Mouse (Mus musculus) kidney, adult 2 months (tissue): ENCODE measurements around the gene Prss53. TPM values are rescaled to one million over a fixed set of nuclear protein-coding genes. Genes with fewer than 3 reads are reported as not detected.

Source experiments
- DNase-seq: peaks from one replicate; pipeline ENCODE4 v3.0.0; 2021
- H3K27ac ChIP-seq: fragments of 200-500 bp; 2 replicates; pipeline ENCODE4 v1.5.1; 2012; ENCODE audit warnings: low read depth, low read length, control low read depth, inconsistent platforms; ENCODE audit not compliant: insufficient read depth
- H3K27me3 ChIP-seq: fragments of 200-500 bp; replicated peaks from 2 replicates; pipeline ENCODE4 v1.6.1; 2012; ENCODE audit warnings: mild to moderate bottlenecking, moderate library complexity, low read length, inconsistent platforms; ENCODE audit not compliant: control insufficient read depth, insufficient read depth
- H3K36me3 ChIP-seq: fragments of 200-500 bp; 2 replicates; pipeline ENCODE4 v1.6.1; 2012; ENCODE audit warnings: mild to moderate bottlenecking, moderate library complexity, low read length, inconsistent platforms; ENCODE audit not compliant: control insufficient read depth, insufficient read depth
- H3K4me1 ChIP-seq: fragments of 200-500 bp; 2 replicates; pipeline ENCODE4 v1.6.1; 2011; ENCODE audit warnings: low read length; ENCODE audit not compliant: control insufficient read depth, insufficient read depth
- H3K4me3 ChIP-seq: fragments of 200-500 bp; 2 replicates; pipeline ENCODE4 v1.5.1; 2011; ENCODE audit warnings: mild to moderate bottlenecking, low read depth, low read length, control low read depth; ENCODE audit not compliant: insufficient read depth
- CTCF ChIP-seq: fragments of 200-500 bp; conservative IDR thresholded peaks from 2 replicates; pipeline ENCODE4 v1.5.1; 2011; ENCODE audit warnings: low read depth, mild to moderate bottlenecking, control low read depth, low read length, moderate library complexity, mixed read lengths; ENCODE audit not compliant: insufficient read depth, insufficient read length
- POLR2A ChIP-seq: fragments of 200-500 bp; IDR thresholded peaks from one replicate; pipeline ENCODE4 v1.6.1; 2011; ENCODE audit warnings: low read depth, low read length, control low read depth
- WGBS: fragments of 180-500 bp; shearing (Covaris S2); methylation state at CpG from one replicate; pipeline ENCODE4 v1.1.7; 2018; 5-methylcytosine and 5-hydroxymethylcytosine counted together
- polyA plus RNA-seq: library from polyadenylated mRNA; depleted of rRNA; stranded (reverse); fragments of >200 nt; gene quantifications from 2 replicates; pipeline ENCODE4 v1.2.3, GENCODE M21; 2012

Prss53 gene
- polyA plus RNA-seq, 1 experiment: 5.1 TPM

- Histone ChIP-seq H3K4me3 (peak within 1 kb of the TSS; percentile 81), H3K27me3 (no peaks in the 10 kb centered on the region), H3K36me3 (peaks cover 1% of the 10 kb centered on the region; the same call in 1 of the 2 replicates), H3K4me1 (peaks cover 5% of the 10 kb centered on the region; the same call in 1 of the 2 replicates), H3K27ac (peak within 1 kb of the TSS; percentile 98)
- under 1% methylated on average over 40 of the region's 40 CpGs for WGBS
- peak; percentile 96 for DNase-seq
- TF ChIP-seq CTCF: no peak
- TF ChIP-seq POLR2A: peak; percentile 75
Measured at GRCm38 (mm10) chr7:127912190-127912871, 21.6 kb upstream of the Prss53 start, which contains the start of gene Kat8. Gene Kat8 (plus strand): TSS chr7:127912516.

GRCm38 (mm10) chr7:127908656-127909055 is 17.9 kb upstream of the Prss53 start:
- H3K36me3 ChIP-seq: peaks cover 1% of the 10 kb centered on the region; the same call in 1 of the 2 replicates
- H3K4me3 ChIP-seq: no peak overlapping the region
- H3K27ac ChIP-seq: peak overlapping the region; percentile 35; the same call in 1 of the 2 replicates
- TF ChIP-seq POLR2A (no peak), CTCF (no peak)
- 55% methylated on average over 4 of the region's 4 CpGs for WGBS
- H3K4me1 ChIP-seq: peaks cover 5% of the 10 kb centered on the region; the same call in 1 of the 2 replicates
- H3K27me3 ChIP-seq: no peaks in the 10 kb centered on the region
- peak; percentile 49 for DNase-seq

GRCm38 (mm10) chr7:127907939-127908338 is 17.2 kb upstream of the Prss53 start:
- H3K36me3 ChIP-seq: peaks cover 1% of the 10 kb centered on the region; the same call in 1 of the 2 replicates
- no peak overlapping the region for H3K27ac ChIP-seq
- DNase-seq: no peak
- H3K27me3 ChIP-seq: no peaks in the 10 kb centered on the region
- H3K4me1 ChIP-seq: peaks cover 2% of the 10 kb centered on the region; the same call in 1 of the 2 replicates
- H3K4me3 ChIP-seq: no peak overlapping the region
- TF ChIP-seq CTCF (no peak), POLR2A (no peak)
- WGBS: 96% methylated on average over 12 of the region's 12 CpGs

GRCm38 (mm10) chr7:127903971-127904796 is 13.4 kb upstream of the Prss53 start, which contains the start of gene Bckdk:
Gene Bckdk (plus strand): TSS chr7:127904082.
- peak; percentile 84 for DNase-seq
- Histone ChIP-seq H3K4me1 (no peaks in the 10 kb centered on the region; the same call in 1 of the 2 replicates), H3K27ac (peak within 1 kb of the TSS; percentile 26), H3K4me3 (peak within 1 kb of the TSS; percentile 68), H3K27me3 (no peaks in the 10 kb centered on the region), H3K36me3 (peaks cover 1% of the 10 kb centered on the region; the same call in 1 of the 2 replicates)
- WGBS: 5% methylated on average over 38 of the region's 38 CpGs
- TF ChIP-seq POLR2A: no peak
- TF ChIP-seq CTCF: no peak

GRCm38 (mm10) chr7:127901772-127902171 is 11.0 kb upstream of the Prss53 start:
- no peaks in the 10 kb centered on the region for H3K36me3 ChIP-seq
- no peak overlapping the region for H3K27ac ChIP-seq
- no peaks in the 10 kb centered on the region; the same call in 1 of the 2 replicates for H3K4me1 ChIP-seq
- no peak overlapping the region for H3K4me3 ChIP-seq
- no peak for DNase-seq
- TF ChIP-seq CTCF (no peak), POLR2A (no peak)
- WGBS: 86% methylated on average over 2 of the region's 2 CpGs
- H3K27me3 ChIP-seq: no peaks in the 10 kb centered on the region

GRCm38 (mm10) chr7:127899997-127900396 is 9.2 kb upstream of the Prss53 start:
- Histone ChIP-seq H3K27me3 (no peaks in the 10 kb centered on the region), H3K4me3 (no peak overlapping the region), H3K27ac (no peak overlapping the region), H3K36me3 (no peaks in the 10 kb centered on the region), H3K4me1 (no peaks in the 10 kb centered on the region; the same call in 1 of the 2 replicates)
- DNase-seq: no peak
- WGBS: 35% methylated on average over 7 of the region's 7 CpGs
- TF ChIP-seq CTCF: no peak
- TF ChIP-seq POLR2A: no peak
